Mouse (Mus musculus): ENCODE results near the gene Arf3. TPM values are rescaled to one million over a fixed set of nuclear protein-coding genes. Genes with fewer than 3 reads are reported as not detected.

The Arf3 gene
- polyA plus RNA-seq, 2 experiments: 6.6 to 16.4 TPM

DNA sequence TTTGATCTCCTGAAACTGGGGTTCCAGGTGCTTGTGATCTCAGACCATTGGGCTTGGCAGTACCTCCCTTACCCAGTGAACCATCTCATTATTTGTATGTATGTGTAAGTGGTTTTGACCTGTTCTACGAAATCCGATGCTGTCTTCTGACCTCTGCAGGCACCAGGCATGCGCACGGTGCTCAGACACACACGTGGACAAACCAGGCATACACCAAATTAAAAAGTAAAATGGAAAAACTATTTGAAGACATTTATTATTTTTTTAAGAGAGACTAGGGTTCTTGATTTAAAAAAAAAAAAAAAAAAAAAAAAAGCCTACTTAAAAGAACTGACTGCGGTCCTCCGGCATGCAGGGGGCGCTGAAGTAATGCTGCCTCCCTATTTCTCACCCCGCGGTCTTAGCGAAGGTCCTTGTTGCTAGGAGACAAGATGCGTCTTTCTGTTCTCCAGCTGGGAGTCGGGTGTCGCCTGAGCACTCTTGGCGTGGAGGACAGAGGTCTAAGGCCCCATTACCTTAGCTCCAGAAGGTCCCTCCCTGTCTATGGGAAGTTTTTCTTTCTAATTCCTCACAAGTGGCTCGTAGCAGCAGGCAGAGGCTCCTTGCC lies 55.1 kb downstream of the Arf3 start, which contains the start of gene Ccdc65:
Gene Ccdc65 (plus strand): TSS at position 442 of the 607 bp plus-strand sequence.
- peak within 1 kb of the TSS in 1 of 2 experiments; percentile 43; a peak in 2 of 4 replicates for H3K4me3 ChIP-seq (ENCODE audit: insufficient read depth in 1 of 2, low read depth in 2 of 2, low read length in 2 of 2)
- no peak within 1 kb of the TSS for H3K9ac ChIP-seq (replicated peaks)
- H3K27ac ChIP-seq: no peak within 1 kb of the TSS
- DNase-seq (ENCODE audit: low read depth in 3 of 3, low spot score in 3 of 3) (peak; percentile 57 to 66 (median 59)), ATAC-seq (ENCODE audit: insufficient read depth) (no peak)
- H3K4me2 ChIP-seq (ENCODE audit: low read depth): peak within 1 kb of the TSS; percentile 52
- H3K27me3 ChIP-seq (ENCODE audit: control insufficient read depth, insufficient read depth, low read length): peaks cover 7% of the 10 kb centered on the region
- H3K9me3 ChIP-seq (ENCODE audit: control insufficient read depth, low read length): no peaks in the 10 kb centered on the region
- WGBS (ENCODE audit: insufficient replicate concordance): 15% methylated on average over 16 of the region's 16 CpGs
- H3K4me1 ChIP-seq (replicated peaks; ENCODE audit: control insufficient read depth in 2 of 2, insufficient read depth in 2 of 2, low read length in 1 of 2): 0 out of 4 replicates have a peak, but pooled peaks cover 0 to 3% of the 10 kb centered on the region in 2 experiments
- TF ChIP-seq CTCF (IDR thresholded peaks at IDR 0.05; ENCODE audit: low read depth): peak; percentile 75
- TF ChIP-seq EP300 (IDR thresholded peaks at IDR 0.05; ENCODE audit: low read depth): no peak
- H3K36me3 ChIP-seq (replicated peaks; ENCODE audit: control insufficient read depth, insufficient read depth, low read depth): no peaks in the 10 kb centered on the region

DNA sequence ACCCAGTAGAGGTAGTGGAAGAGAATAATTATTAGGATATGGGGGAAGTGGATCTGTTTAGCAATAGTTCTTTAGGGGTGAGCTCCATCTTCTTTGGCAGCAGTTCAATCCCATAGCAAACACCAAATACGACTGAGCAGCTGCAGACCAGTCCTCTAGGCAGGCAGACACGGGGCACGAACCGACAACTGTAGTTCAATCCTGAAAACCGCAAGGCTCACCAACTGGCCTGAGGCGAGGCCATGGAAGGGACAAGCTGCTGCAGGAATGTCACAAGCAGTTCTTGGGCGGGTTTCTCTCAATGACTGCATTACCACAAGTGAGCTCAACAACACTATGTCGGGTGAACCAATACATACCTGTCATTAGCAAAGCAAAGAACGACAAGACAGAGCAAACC lies 58.7 kb downstream of the Arf3 start:
- H3K27me3 ChIP-seq (ENCODE audit: control insufficient read depth, insufficient read depth, low read length): peaks cover 14% of the 10 kb centered on the region
- no peak overlapping the region for H3K9ac ChIP-seq (replicated peaks)
- WGBS (ENCODE audit: insufficient replicate concordance): 52% methylated on average over 9 of the region's 9 CpGs
- DNase-seq (ENCODE audit: low read depth in 3 of 3, low spot score in 3 of 3): no peak
- H3K4me3 ChIP-seq (ENCODE audit: insufficient read depth in 1 of 2, low read depth in 2 of 2, low read length in 2 of 2): no peak overlapping the region
- no peak overlapping the region for H3K4me2 ChIP-seq (ENCODE audit: low read depth)
- H3K36me3 ChIP-seq (replicated peaks; ENCODE audit: control insufficient read depth, insufficient read depth, low read depth): no peaks in the 10 kb centered on the region
- H3K4me1 ChIP-seq (replicated peaks; ENCODE audit: control insufficient read depth in 2 of 2, insufficient read depth in 2 of 2, low read length in 1 of 2): 0 out of 4 replicates have a peak, but pooled peaks cover 0 to 3% of the 10 kb centered on the region in 2 experiments
- H3K27ac ChIP-seq: no peak overlapping the region
- no peaks in the 10 kb centered on the region for H3K9me3 ChIP-seq (ENCODE audit: control insufficient read depth, low read length)
- TF ChIP-seq CTCF (IDR thresholded peaks at IDR 0.05; ENCODE audit: low read depth) (no peak), EP300 (IDR thresholded peaks at IDR 0.05; ENCODE audit: low read depth) (no peak)
- ATAC-seq (ENCODE audit: insufficient read depth): no peak

DNA sequence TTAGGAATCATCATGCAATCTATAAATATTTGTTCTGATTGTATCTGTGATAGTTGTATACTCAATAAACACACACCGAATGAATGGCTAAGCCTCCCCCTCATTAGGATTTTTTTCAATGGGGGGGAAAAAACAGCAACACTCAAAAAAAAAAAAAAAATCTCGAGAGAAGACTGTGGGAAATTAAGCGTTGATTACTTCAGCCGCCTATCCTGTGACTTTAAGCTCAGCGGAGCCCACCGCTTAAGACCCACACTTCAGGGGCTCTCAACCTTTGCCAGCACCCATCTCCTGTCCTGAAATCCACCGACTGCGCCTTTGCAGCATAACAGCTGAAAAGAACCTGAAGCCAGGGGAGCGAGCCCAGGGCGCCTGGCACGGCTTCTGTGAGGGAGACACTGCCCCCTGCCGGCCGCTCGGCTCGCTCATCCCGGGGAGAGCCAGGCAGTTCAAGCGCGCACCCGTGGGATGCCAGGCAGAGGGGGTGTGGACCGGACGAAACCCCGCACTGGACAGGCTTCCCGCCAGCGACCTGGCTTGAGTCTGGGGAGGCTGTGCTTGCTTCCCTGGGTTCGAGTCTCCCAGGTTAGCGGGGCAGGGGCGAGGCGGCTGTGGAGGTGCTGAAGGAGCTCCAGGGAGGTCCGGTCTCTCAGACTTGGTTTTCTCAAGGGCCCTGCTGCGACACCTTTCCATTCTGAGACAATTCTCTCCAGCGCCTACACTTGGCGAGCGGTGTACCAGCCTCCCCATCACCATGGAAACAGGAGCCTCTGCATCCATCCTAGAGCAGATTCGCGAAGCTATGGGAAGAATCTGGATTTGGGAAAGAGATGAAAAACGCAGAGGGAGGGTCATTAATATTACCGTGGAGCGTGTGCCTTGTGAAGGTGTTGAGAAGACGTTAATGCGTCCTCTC lies 63.6 kb downstream of the Arf3 start:
- no peak overlapping the region for H3K4me3 ChIP-seq (ENCODE audit: insufficient read depth in 1 of 2, low read depth in 2 of 2, low read length in 2 of 2)
- no peaks in the 10 kb centered on the region for H3K36me3 ChIP-seq (replicated peaks; ENCODE audit: control insufficient read depth, insufficient read depth, low read depth)
- H3K9ac ChIP-seq (replicated peaks): no peak overlapping the region
- DNase-seq (ENCODE audit: low read depth in 3 of 3, low spot score in 3 of 3): peak; percentile 34 to 42 (median 37)
- H3K9me3 ChIP-seq (ENCODE audit: control insufficient read depth, low read length): no peaks in the 10 kb centered on the region
- no peak overlapping the region for H3K27ac ChIP-seq
- TF ChIP-seq CTCF (IDR thresholded peaks at IDR 0.05; ENCODE audit: low read depth) (peak; percentile 97), EP300 (IDR thresholded peaks at IDR 0.05; ENCODE audit: low read depth) (no peak)
- ATAC-seq (ENCODE audit: insufficient read depth): peak; percentile 47; the same call in 1 of the 2 replicates
- peak overlapping the region; percentile 20; the same call in 1 of the 2 replicates for H3K4me2 ChIP-seq (ENCODE audit: low read depth)
- peaks cover 14% of the 10 kb centered on the region for H3K27me3 ChIP-seq (ENCODE audit: control insufficient read depth, insufficient read depth, low read length)
- 7% methylated on average over 40 of the region's 40 CpGs for WGBS (ENCODE audit: insufficient replicate concordance)
- 0 out of 4 replicates have a peak, but pooled peaks cover 0 to 4% of the 10 kb centered on the region in 2 experiments for H3K4me1 ChIP-seq (replicated peaks; ENCODE audit: control insufficient read depth in 2 of 2, insufficient read depth in 2 of 2, low read length in 1 of 2)

DNA sequence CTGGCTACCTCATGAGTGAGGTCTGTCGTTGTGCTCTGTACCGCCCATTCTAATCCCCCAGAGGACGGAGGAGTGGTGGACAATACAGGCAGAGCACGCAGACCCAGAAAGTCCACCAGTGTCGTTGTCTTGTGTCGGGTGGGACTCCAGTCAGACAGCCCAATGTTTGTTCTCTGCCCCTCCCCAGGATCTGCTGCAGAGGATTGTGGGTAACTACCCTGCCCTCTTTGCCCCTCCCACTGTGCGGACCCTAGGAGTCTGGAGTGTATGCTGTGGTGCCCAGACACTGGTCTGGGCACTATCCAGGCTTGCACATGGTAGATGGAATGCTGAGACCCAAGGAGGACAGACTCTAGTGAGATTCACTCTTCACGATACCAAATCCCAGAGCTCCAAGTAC lies 66.8 kb downstream of the Arf3 start:
- 50% methylated on average over 8 of the region's 8 CpGs for WGBS (ENCODE audit: insufficient replicate concordance)
- H3K27ac ChIP-seq: no peak overlapping the region
- no peaks in the 10 kb centered on the region for H3K36me3 ChIP-seq (replicated peaks; ENCODE audit: control insufficient read depth, insufficient read depth, low read depth)
- TF ChIP-seq EP300 (IDR thresholded peaks at IDR 0.05; ENCODE audit: low read depth) (no peak), CTCF (IDR thresholded peaks at IDR 0.05; ENCODE audit: low read depth) (no peak)
- H3K4me1 ChIP-seq (replicated peaks; ENCODE audit: control insufficient read depth in 2 of 2, insufficient read depth in 2 of 2, low read length in 1 of 2): peaks cover 0 to 4% of the 10 kb centered on the region in 2 experiments; a peak in 1 of 4 replicates
- H3K9ac ChIP-seq (replicated peaks): no peak overlapping the region
- H3K4me3 ChIP-seq (ENCODE audit: insufficient read depth in 1 of 2, low read depth in 2 of 2, low read length in 2 of 2): no peak overlapping the region
- H3K4me2 ChIP-seq (ENCODE audit: low read depth): no peak overlapping the region
- ATAC-seq (ENCODE audit: insufficient read depth) (no peak), DNase-seq (ENCODE audit: low read depth in 3 of 3, low spot score in 3 of 3) (no peak)
- H3K9me3 ChIP-seq (ENCODE audit: control insufficient read depth, low read length): no peaks in the 10 kb centered on the region
- H3K27me3 ChIP-seq (ENCODE audit: control insufficient read depth, insufficient read depth, low read length): peaks cover 8% of the 10 kb centered on the region

DNA sequence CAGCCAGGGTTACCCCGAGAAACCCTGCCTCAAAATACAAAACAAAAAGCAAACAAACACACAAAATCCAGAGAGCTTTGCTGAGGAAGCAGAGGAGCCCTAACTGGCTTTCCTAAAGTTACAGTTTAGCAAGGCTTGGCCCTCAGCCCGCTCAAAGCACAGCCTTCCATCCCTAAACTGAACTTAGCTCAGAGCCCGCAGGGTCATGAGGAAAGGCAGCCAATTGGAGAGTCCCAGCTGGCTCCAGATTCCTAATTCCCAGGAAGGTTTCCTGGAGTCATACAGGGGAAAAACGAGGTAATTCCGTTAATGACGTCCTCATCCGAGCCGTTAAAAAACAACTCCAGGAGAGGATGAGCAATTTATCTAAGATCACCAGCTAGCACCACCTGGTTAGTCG lies 67.3 kb downstream of the Arf3 start:
- H3K36me3 ChIP-seq (replicated peaks; ENCODE audit: control insufficient read depth, insufficient read depth, low read depth): no peaks in the 10 kb centered on the region
- no peak overlapping the region for H3K9ac ChIP-seq (replicated peaks)
- no peak overlapping the region for H3K4me3 ChIP-seq (ENCODE audit: insufficient read depth in 1 of 2, low read depth in 2 of 2, low read length in 2 of 2)
- 44% methylated on average over 9 of the region's 9 CpGs for WGBS (ENCODE audit: insufficient replicate concordance)
- no peak for TF ChIP-seq EP300 (IDR thresholded peaks at IDR 0.05; ENCODE audit: low read depth)
- no peak for TF ChIP-seq CTCF (IDR thresholded peaks at IDR 0.05; ENCODE audit: low read depth)
- ATAC-seq (ENCODE audit: insufficient read depth): no peak
- no peak overlapping the region for H3K27ac ChIP-seq
- H3K9me3 ChIP-seq (ENCODE audit: control insufficient read depth, low read length): no peaks in the 10 kb centered on the region
- peaks cover 0 to 4% of the 10 kb centered on the region in 2 experiments; a peak in 1 of 4 replicates for H3K4me1 ChIP-seq (replicated peaks; ENCODE audit: control insufficient read depth in 2 of 2, insufficient read depth in 2 of 2, low read length in 1 of 2)
- no peak for DNase-seq (ENCODE audit: low read depth in 3 of 3, low spot score in 3 of 3)
- H3K27me3 ChIP-seq (ENCODE audit: control insufficient read depth, insufficient read depth, low read length): peaks cover 8% of the 10 kb centered on the region
- H3K4me2 ChIP-seq (ENCODE audit: low read depth): no peak overlapping the region
